Mouse (Mus musculus) embryonic facial prominence, embryonic 15.5 days (tissue): ENCODE results near the gene Hoxa9. TPM values are rescaled to one million over a fixed set of nuclear protein-coding genes. Genes with fewer than 3 reads are reported as not detected.

ENCODE experiments used
- ATAC-seq: fragments of 200-750 bp; cut with Nextera tagmentation; 2 replicates; pipeline ENCODE4 v1.8.0; 2017; ENCODE audit warnings: low read depth, moderate TSS enrichment; ENCODE audit not compliant: insufficient number of reproducible peaks, low FRiP score, low TSS enrichment
- H3K27ac ChIP-seq: fragments of 300-500 bp; sonication (generic); replicated peaks from 2 replicates; pipeline ENCODE4 v1.5.1; 2015; ENCODE audit warnings: mild to moderate bottlenecking, inconsistent platforms
- H3K27me3 ChIP-seq: fragments of 300-500 bp; sonication (generic); 2 replicates; pipeline ENCODE4 v1.6.1; 2015; ENCODE audit warnings: inconsistent platforms
- H3K36me3 ChIP-seq: fragments of 300-500 bp; sonication (generic); 2 replicates; pipeline ENCODE4 v1.6.1; 2015; ENCODE audit warnings: mild to moderate bottlenecking, inconsistent platforms
- H3K4me1 ChIP-seq: fragments of 300-500 bp; sonication (generic); 2 replicates; pipeline ENCODE4 v1.6.1; 2015; ENCODE audit warnings: inconsistent platforms
- H3K4me2 ChIP-seq: fragments of 300-500 bp; sonication (generic); replicated peaks from 2 replicates; pipeline ENCODE4 v1.6.1; 2015; ENCODE audit warnings: mild to moderate bottlenecking, inconsistent platforms
- H3K4me3 ChIP-seq: fragments of 300-500 bp; sonication (generic); replicated peaks from 2 replicates; pipeline ENCODE4 v1.5.1; 2015; ENCODE audit warnings: mild to moderate bottlenecking, inconsistent platforms
- H3K9ac ChIP-seq: fragments of 300-500 bp; sonication (generic); 2 replicates; pipeline ENCODE4 v1.6.1; 2015; ENCODE audit warnings: inconsistent platforms
- H3K9me3 ChIP-seq: fragments of 300-500 bp; sonication (generic); replicated peaks from 2 replicates; pipeline ENCODE4 v1.6.1; 2016; ENCODE audit warnings: inconsistent platforms
- WGBS: fragments of 180-500 bp; shearing (Covaris S2); methylation state at CpG from one replicate; pipeline ENCODE4 v1.1.7; 2015; 5-methylcytosine and 5-hydroxymethylcytosine counted together
- microRNA counts: library from miRNA; unstranded; fragments of <30 nt; microRNA quantifications from one replicate; lab custom pipeline; 2016
- microRNA-seq: library from miRNA; unstranded; fragments of <30 nt; microRNA quantifications from one replicate; pipeline ENCODE4, GENCODE M21; 2016; ENCODE audit warnings: borderline number of aligned reads
- polyA plus RNA-seq: library from polyadenylated mRNA; unstranded; fragments of >200 nt; fragmentation: Nextera tagmentation; extraction: Ambion mirVana; gene quantifications from 2 replicates; pipeline ENCODE4 v1.2.1, GENCODE M21; 2015

Hoxa9 gene
- polyA plus RNA-seq, 1 experiment from 2014 or later, result 0.13 TPM

- 5% methylated on average over 4 of the region's 4 CpGs for WGBS
- Histone ChIP-seq H3K4me2 (no peak overlapping the region), H3K4me1 (no peaks in the 10 kb centered on the region), H3K4me3 (no peak overlapping the region), H3K27ac (no peak overlapping the region), H3K36me3 (no peaks in the 10 kb centered on the region), H3K9ac (no peak overlapping the region), H3K9me3 (no peaks in the 10 kb centered on the region), H3K27me3 (peaks cover 99% of the 10 kb centered on the region)
- no peak for ATAC-seq
Measured at GRCm38 (mm10) chr6:52178918-52179665, 51.8 kb downstream of the Hoxa9 start.

GRCm38 (mm10) chr6:52177806-52178205 lies 53.1 kb downstream of the Hoxa9 start:
- H3K36me3 ChIP-seq, result no peaks in the 10 kb centered on the region
- ATAC-seq, result no peak
- peaks cover 99% of the 10 kb centered on the region for H3K27me3 ChIP-seq
- H3K27ac ChIP-seq, result no peak overlapping the region
- peaks cover 1% of the 10 kb centered on the region; the same call in 1 of the 2 replicates for H3K4me1 ChIP-seq
- no peaks in the 10 kb centered on the region for H3K9me3 ChIP-seq
- no peak overlapping the region for H3K9ac ChIP-seq
- no peak overlapping the region for H3K4me3 ChIP-seq
- no peak overlapping the region for H3K4me2 ChIP-seq
- 3% methylated on average over 9 of the region's 9 CpGs for WGBS

- no peak within 1 kb of the TSS for H3K27ac ChIP-seq
- no peak for ATAC-seq
- peaks cover 99% of the 10 kb centered on the region for H3K27me3 ChIP-seq
- peaks cover 7% of the 10 kb centered on the region for H3K4me1 ChIP-seq
- 2% methylated on average over 36 of the region's 36 CpGs for WGBS
- no peak within 1 kb of the TSS for H3K4me3 ChIP-seq
- H3K9ac ChIP-seq, result no peak within 1 kb of the TSS
- no peaks in the 10 kb centered on the region for H3K36me3 ChIP-seq
- H3K9me3 ChIP-seq, result no peaks in the 10 kb centered on the region
- no peak within 1 kb of the TSS for H3K4me2 ChIP-seq
Measured at GRCm38 (mm10) chr6:52177061-52177735, 53.7 kb downstream of the Hoxa9 start, which contains the start of gene 5730596B20Rik. Gene 5730596B20Rik, plus strand, starts transcription at chr6:52177498.

- no peak for ATAC-seq
- Histone ChIP-seq H3K9ac (no peak overlapping the region), H3K4me3 (no peak overlapping the region), H3K9me3 (no peaks in the 10 kb centered on the region), H3K4me1 (peaks cover 8% of the 10 kb centered on the region), H3K27ac (no peak overlapping the region), H3K4me2 (no peak overlapping the region), H3K27me3 (peaks cover 99% of the 10 kb centered on the region), H3K36me3 (no peaks in the 10 kb centered on the region)
- 3% methylated on average over 6 of the region's 6 CpGs for WGBS
Measured at GRCm38 (mm10) chr6:52176391-52176790, 54.5 kb downstream of the Hoxa9 start.

- H3K36me3 ChIP-seq, result no peaks in the 10 kb centered on the region
- no peak overlapping the region for H3K27ac ChIP-seq
- H3K27me3 ChIP-seq, result peaks cover 99% of the 10 kb centered on the region
- peak overlapping the region; percentile 16 for H3K4me3 ChIP-seq
- no peak overlapping the region for H3K9ac ChIP-seq
- no peak for ATAC-seq
- H3K9me3 ChIP-seq, result no peaks in the 10 kb centered on the region
- H3K4me2 ChIP-seq, result no peak overlapping the region
- WGBS, result 2% methylated on average over 20 of the region's 35 CpGs
- H3K4me1 ChIP-seq, result peaks cover 8% of the 10 kb centered on the region
Measured at GRCm38 (mm10) chr6:52175864-52176263, 55.0 kb downstream of the Hoxa9 start.

GRCm38 (mm10) chr6:52174968-52175751 lies 55.7 kb downstream of the Hoxa9 start:
- Histone ChIP-seq H3K27me3 (peaks cover 99% of the 10 kb centered on the region), H3K27ac (no peak overlapping the region), H3K36me3 (no peaks in the 10 kb centered on the region), H3K4me3 (peak overlapping the region; percentile 16), H3K9me3 (no peaks in the 10 kb centered on the region), H3K4me1 (peaks cover 8% of the 10 kb centered on the region), H3K9ac (no peak overlapping the region), H3K4me2 (no peak overlapping the region)
- ATAC-seq, result no peak
- 1% methylated on average over 41 of the region's 41 CpGs for WGBS

- 3% methylated on average over 4 of the region's 4 CpGs for WGBS
- Histone ChIP-seq H3K9ac (no peak overlapping the region), H3K4me3 (no peak overlapping the region), H3K4me1 (peaks cover 11% of the 10 kb centered on the region), H3K36me3 (no peaks in the 10 kb centered on the region), H3K27ac (no peak overlapping the region), H3K27me3 (peaks cover 96% of the 10 kb centered on the region), H3K9me3 (no peaks in the 10 kb centered on the region), H3K4me2 (no peak overlapping the region)
- no peak for ATAC-seq
Measured at GRCm38 (mm10) chr6:52173648-52174047, 57.2 kb downstream of the Hoxa9 start.

MicroRNA genes within 50 kb of the gene (microRNA counts, 519-probe panel; counts per million panel counts)
- 1,644 counts per million, percentile 18 among the panel's probes with 10 or more counts for microRNA mmu-miR-196b (lab: Ali Mortazavi, UCI)

Small RNAs within 50 kb of the gene (microRNA-seq; reads per million reads assigned to microRNA genes)
- 66.7 reads per million, percentile 49 among the genes with 10 or more reads in this experiment for gene Mir196b

Other genes with a start within 250 kb of the Hoxa9 start
- 11.7 and 14.3 TPM in 2 replicates for gene Skap2, start 218.5 kb downstream of the Hoxa9 start, polyA plus RNA-seq
- gene Hoxa1, start 72.8 kb downstream of the Hoxa9 start, polyA plus RNA-seq, result 0.39 and 0.52 TPM in 2 replicates
- 0.32 and 0.45 TPM in 2 replicates for gene Hoxa2, start 66.3 kb downstream of the Hoxa9 start, polyA plus RNA-seq
- not detected in 2 replicates for gene 5730596B20Rik, start 53.6 kb downstream of the Hoxa9 start, polyA plus RNA-seq
- gene Hoxa4, start 39.3 kb downstream of the Hoxa9 start, polyA plus RNA-seq, result 0.17 and 0.29 TPM in 2 replicates
- 0.17 and 0.39 TPM in 2 replicates for gene Hoxa5, start 26.5 kb downstream of the Hoxa9 start, polyA plus RNA-seq
- not detected in 2 replicates for gene Hoxa6, start 22.4 kb downstream of the Hoxa9 start, polyA plus RNA-seq
- 0.11 and 0.13 TPM in 2 replicates for gene Hoxa3, start 17.8 kb downstream of the Hoxa9 start, polyA plus RNA-seq
- not detected in 2 replicates for gene Gm28308, start 17.8 kb downstream of the Hoxa9 start, polyA plus RNA-seq
- gene Hoxa7, start 9.2 kb downstream of the Hoxa9 start, polyA plus RNA-seq, result not detected in 2 replicates
- not detected in 2 replicates for gene Hoxa10, start 9.8 kb upstream of the Hoxa9 start, polyA plus RNA-seq
- gene Hoxa11, start 14.7 kb upstream of the Hoxa9 start, polyA plus RNA-seq, result not detected in 2 replicates
- 0.08 TPM in 1 of 2 replicates, not detected in the other for gene Hoxa13, start 29.8 kb upstream of the Hoxa9 start, polyA plus RNA-seq
- not detected in 2 replicates for gene Evx1, start 82.4 kb upstream of the Hoxa9 start, polyA plus RNA-seq